Mouse (Mus musculus): Measurements from ENCODE around the gene 1700001F09Rik. TPM values are rescaled to one million over a fixed set of nuclear protein-coding genes. Genes with fewer than 3 reads are reported as not detected.

Gene 1700001F09Rik
- polyA plus RNA-seq, 1 experiment: 24.7 TPM

Other genes with a start within 250 kb of the 1700001F09Rik start
- gene Gm8104, start 247.2 kb downstream of the 1700001F09Rik start, polyA plus RNA-seq (2012; rRNA removed): 0.64 and 0.98 TPM in 2 replicates
- gene Gm7233, start 167.9 kb downstream of the 1700001F09Rik start, polyA plus RNA-seq (2012; rRNA removed): 0.56 and 0.60 TPM in 2 replicates
- gene Gm8122, start 112.5 kb downstream of the 1700001F09Rik start, polyA plus RNA-seq (2012; rRNA removed): 0.23 and 0.44 TPM in 2 replicates
- gene Gm8126, start 89.2 kb downstream of the 1700001F09Rik start, polyA plus RNA-seq (2012; rRNA removed): 3.4 and 5.2 TPM in 2 replicates
- gene Gm9732, start 72.8 kb downstream of the 1700001F09Rik start, polyA plus RNA-seq (2012; rRNA removed): 4.6 and 5.0 TPM in 2 replicates
- gene Gm8127, start 54.0 kb downstream of the 1700001F09Rik start, polyA plus RNA-seq (2012; rRNA removed): 2.8 and 3.5 TPM in 2 replicates
- 2.6 and 4.1 TPM in 2 replicates for gene Gm8138, start 68.5 kb upstream of the 1700001F09Rik start, polyA plus RNA-seq (2012; rRNA removed)
- gene Gm5799, start 195.8 kb upstream of the 1700001F09Rik start, polyA plus RNA-seq (2012; rRNA removed): 0.90 and 1.3 TPM in 2 replicates
- gene Gm17654, start 231.3 kb upstream of the 1700001F09Rik start, polyA plus RNA-seq (2012; rRNA removed): 0.22 and 0.32 TPM in 2 replicates

All from testis, adult 2 months (tissue).